ENCODE assay signal across 9 mouse cellular contexts in genomic region chr11:96578551-96579283, GRCm38 (mm10).
DNase-seq lines count a peak whose midpoint lies in the region; ATAC-seq and TF ChIP-seq lines count a peak whose summit lies in the region.
"Had no signal": no experiment of that assay in that cellular context is flagged by ENCODE, and none has a peak within 500 bp of the region (broad histone marks: within the 10 kb centered on the region; RNA-seq: fewer than 3 reads in every experiment).

No protein-coding gene starts in this region.

- TF ChIP-seq POLR2A in kidney, adult 2 months (IDR thresholded peaks at IDR 0.05; ENCODE audit: low read depth, low read length) = no peak
- TF ChIP-seq POLR2A in liver, adult 2 months (IDR thresholded peaks at IDR 0.05; ENCODE audit: extremely low read depth, insufficient read depth, low read length) = no peak
- TF ChIP-seq POLR2A in small intestine, adult 2 months (IDR thresholded peaks at IDR 0.05; ENCODE audit: low read depth, low read length) = no peak

- H3K36me3 ChIP-seq in kidney, adult 2 months (ENCODE audit: control insufficient read depth, insufficient read depth, low read length) = no peaks in the 10 kb centered on the region
- H3K36me3 ChIP-seq in forebrain, postnatal 0 days (ENCODE audit: insufficient read depth) = no peaks in the 10 kb centered on the region
- H3K36me3 ChIP-seq in liver, adult 2 months (ENCODE audit: control insufficient read depth, insufficient read depth, low read length) = no peaks in the 10 kb centered on the region
- no peaks in the 10 kb centered on the region for H3K36me3 ChIP-seq in small intestine, adult 2 months (ENCODE audit: control insufficient read depth, insufficient read depth, low read length)

- H3K4me3 ChIP-seq in kidney, adult 2 months (ENCODE audit: insufficient read depth, low read depth, low read length) = peak overlapping the region; percentile 7; the same call in 1 of the 2 replicates
- no peak overlapping the region; the same call in 1 of the 2 replicates for H3K4me3 ChIP-seq in forebrain, postnatal 0 days (ENCODE audit: low read depth, low read length)
- no peak overlapping the region for H3K4me3 ChIP-seq in liver, adult 2 months (ENCODE audit: insufficient read depth, low read depth, low read length)
- H3K4me3 ChIP-seq in small intestine, adult 2 months (ENCODE audit: low read depth, low read length) = 0 out of 2 replicates have a peak overlapping the region, but pooled peaks have one; percentile 13

- no peaks in the 10 kb centered on the region for H3K27me3 ChIP-seq in kidney, adult 2 months (replicated peaks; ENCODE audit: control insufficient read depth, insufficient read depth, low read length)
- H3K27me3 ChIP-seq in forebrain, postnatal 0 days (ENCODE audit: insufficient read depth, low read length) = peaks cover 5% of the 10 kb centered on the region; the same call in 1 of the 2 replicates
- H3K27me3 ChIP-seq in liver, adult 2 months (ENCODE audit: control insufficient read depth, insufficient read depth, low read length) = 0 out of 2 replicates have a peak, but pooled peaks cover 3% of the 10 kb centered on the region
- H3K27me3 ChIP-seq in small intestine, adult 2 months (ENCODE audit: control insufficient read depth, insufficient read depth, low read length) = peaks cover 14% of the 10 kb centered on the region

- no peak overlapping the region for H3K27ac ChIP-seq in kidney, adult 2 months (ENCODE audit: insufficient read depth, low read depth, low read length)
- H3K27ac ChIP-seq in forebrain, postnatal 0 days (ENCODE audit: low read depth, low read length) = no peak overlapping the region
- no peak overlapping the region for H3K27ac ChIP-seq in liver, adult 2 months (replicated peaks; ENCODE audit: insufficient read depth, low read depth, low read length)
- H3K27ac ChIP-seq in small intestine, adult 2 months (ENCODE audit: insufficient read depth, low read depth, low read length) = no peak overlapping the region

- H3K79me2 ChIP-seq in liver, adult 2 months (ENCODE audit: control insufficient read depth, insufficient read depth, low read length) = no peaks in the 10 kb centered on the region

- WGBS in kidney, adult 2 months = 18% methylated on average over 25 of the region's 25 CpGs
- WGBS in forebrain, postnatal 0 days = 18% methylated on average over 25 of the region's 25 CpGs
- 14% methylated on average over 25 of the region's 25 CpGs for WGBS in liver, adult 2 months
- 10% methylated on average over 25 of the region's 25 CpGs for WGBS in small intestine, adult 2 months

- no peak overlapping the region for H3K9ac ChIP-seq in forebrain, postnatal 0 days
- H3K9ac ChIP-seq in liver, adult 2 months (ENCODE audit: low read depth, low read length) = no peak overlapping the region

- no peaks in the 10 kb centered on the region for H3K4me1 ChIP-seq in kidney, adult 2 months (ENCODE audit: control insufficient read depth, insufficient read depth, low read length)
- no peaks in the 10 kb centered on the region for H3K4me1 ChIP-seq in forebrain, postnatal 0 days (ENCODE audit: insufficient read depth)
- peaks cover 2% of the 10 kb centered on the region; the same call in 1 of the 2 replicates for H3K4me1 ChIP-seq in liver, adult 2 months (ENCODE audit: control insufficient read depth, insufficient read depth, low read length)
- no peaks in the 10 kb centered on the region for H3K4me1 ChIP-seq in small intestine, adult 2 months (ENCODE audit: control insufficient read depth, insufficient read depth, insufficient read length, low read length)

- no peaks in the 10 kb centered on the region for H3K9me3 ChIP-seq in forebrain, postnatal 0 days (ENCODE audit: low read length)

- no peak for ATAC-seq in forebrain, postnatal 0 days

- TF ChIP-seq CTCF in kidney, adult 2 months (conservative IDR thresholded peaks at IDR 0.05; ENCODE audit: insufficient read depth, insufficient read length, low read depth, low read length) = no peak
- no peak for TF ChIP-seq CTCF in forebrain, postnatal 0 days (IDR thresholded peaks at IDR 0.05; ENCODE audit: low read depth)
- no peak for TF ChIP-seq CTCF in liver, adult 2 months (IDR thresholded peaks at IDR 0.05; ENCODE audit: low read depth, low read length)
- TF ChIP-seq CTCF in small intestine, adult 2 months (IDR thresholded peaks at IDR 0.05; ENCODE audit: extremely low read depth, insufficient read length, insufficient replicate concordance, low read depth, low read length) = no peak

- peak overlapping the region; percentile 38 for H3K4me2 ChIP-seq in forebrain, postnatal 0 days (ENCODE audit: low read depth)

- DNase-seq in kidney, adult 2 months = peak; percentile 12
- DNase-seq in kidney, postnatal 10 days = no peak
- DNase-seq in forebrain, postnatal 0 days = peak; percentile 19
- peak; percentile 48 for DNase-seq in liver, adult 2 months (ENCODE audit: extremely low read depth, low read depth, low spot score)
- no peak for DNase-seq in left cerebral cortex, adult 18-20 months (ENCODE audit: low spot score in 2 of 2)
- DNase-seq in T-cell, adult 2 months (ENCODE audit: low spot score) = no peak
- no peak for DNase-seq in testis, postnatal 14 days (ENCODE audit: low spot score)
- DNase-seq: lung, postnatal 36 days had no signal

Comparison
In these comparisons a context has a peak if more than half of its experiments do, and no peak if none do; other contexts are left out.
1. DNase-seq: peak in kidney, adult 2 months (single experiment), forebrain, postnatal 0 days (single experiment) and liver, adult 2 months (single experiment); none in kidney, postnatal 10 days (single experiment), left cerebral cortex, adult 18-20 months (0 of 2), T-cell, adult 2 months (single experiment) and testis, postnatal 14 days (single experiment).
2. H3K4me3 ChIP-seq: peak in kidney, adult 2 months (single experiment) and small intestine, adult 2 months (single experiment); none in forebrain, postnatal 0 days (single experiment) and liver, adult 2 months (single experiment).